Mouse (Mus musculus) frontal cortex, postnatal 25 days (tissue): ENCODE measurements at regions not wholly inside any gene's neighbourhood (a gene's known extent, or its start where the extent isn't known, plus 50 kb on each side); places are given as distances from the start of the nearest gene placed in this dataset.

Experiments used
- DNase-seq, 2 experiments: peaks; one replicate each; pipeline ENCODE4 v3.0.0; 2022; ENCODE audit warnings: low spot score in 2 of 2

- peak; percentile 6 to 12 for DNase-seq
Measured at GRCm38 (mm10) chrX:58620403-58620802, 288.8 kb upstream of the 4930550L24Rik start.
